Mouse (Mus musculus): ENCODE data around the gene Snf8. TPM values are rescaled to one million over a fixed set of nuclear protein-coding genes. Genes with fewer than 3 reads are reported as not detected.

The Snf8 gene
- polyA plus RNA-seq, 1 experiment from 2014 or later = 47.5 TPM

GRCm38 (mm10) chr11:96003969-96004792, 30.5 kb upstream of the Snf8 start:
- peak overlapping the region; percentile 72 for H3K4me3 ChIP-seq (ENCODE audit: low read depth, low read length)
- H3K27ac ChIP-seq (ENCODE audit: low read length) = peak overlapping the region; percentile 56
- H3K27me3 ChIP-seq (ENCODE audit: control insufficient read depth, insufficient read depth, low read depth, low read length) = peaks cover 46% of the 10 kb centered on the region
- peaks cover 26% of the 10 kb centered on the region for H3K4me1 ChIP-seq (ENCODE audit: control insufficient read depth, low read depth, low read length)
- H3K9me3 ChIP-seq (replicated peaks; ENCODE audit: control insufficient read depth, low read length) = no peaks in the 10 kb centered on the region
- peak; percentile 15; the same call in 1 of the 2 replicates for ATAC-seq (ENCODE audit: low read depth)
- no peaks in the 10 kb centered on the region for H3K36me3 ChIP-seq (ENCODE audit: control insufficient read depth, insufficient read depth)
- peak overlapping the region; percentile 93 for H3K4me2 ChIP-seq (ENCODE audit: low read depth, low read length)
- peak overlapping the region; percentile 69 for H3K9ac ChIP-seq (ENCODE audit: low read depth, low read length)
- 1% methylated on average over 29 of the region's 32 CpGs for WGBS (ENCODE audit: insufficient replicate concordance)

DNA sequence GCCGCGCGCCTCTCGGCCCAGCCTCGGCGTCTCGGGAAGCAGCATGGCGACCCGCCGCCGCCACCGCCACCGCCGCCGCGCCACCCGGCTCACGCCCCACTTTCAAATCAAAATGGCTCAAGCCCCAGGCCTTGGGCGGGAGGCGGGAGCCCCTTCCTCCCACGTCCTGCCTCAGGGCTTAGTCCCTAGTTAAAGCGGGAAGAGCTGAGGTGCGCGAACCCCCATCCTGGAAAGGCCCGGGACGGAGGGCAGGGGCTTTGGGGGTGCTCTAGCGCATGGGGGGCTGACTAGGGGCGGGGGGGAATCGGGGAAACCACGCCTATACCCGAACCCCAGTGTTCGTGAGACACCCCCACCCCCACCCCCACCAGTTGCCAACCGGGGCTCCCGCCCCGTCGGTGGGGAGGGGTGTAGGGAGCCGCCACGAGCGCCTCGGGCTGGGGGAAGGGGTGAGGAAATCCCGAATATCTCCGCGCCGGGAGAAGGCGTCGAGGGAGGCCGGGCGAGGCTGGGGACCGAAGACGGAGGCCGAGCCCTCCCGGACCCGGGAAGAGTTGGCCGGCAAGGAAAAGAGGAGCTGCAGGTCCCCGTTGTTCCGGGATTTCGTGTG, 29.8 kb upstream of the Snf8 start:
- H3K36me3 ChIP-seq (ENCODE audit: control insufficient read depth, insufficient read depth) = no peaks in the 10 kb centered on the region
- peak overlapping the region; percentile 69 for H3K9ac ChIP-seq (ENCODE audit: low read depth, low read length)
- peak overlapping the region; percentile 93 for H3K4me2 ChIP-seq (ENCODE audit: low read depth, low read length)
- H3K4me1 ChIP-seq (ENCODE audit: control insufficient read depth, low read depth, low read length) = peaks cover 26% of the 10 kb centered on the region
- H3K27me3 ChIP-seq (ENCODE audit: control insufficient read depth, insufficient read depth, low read depth, low read length) = peaks cover 46% of the 10 kb centered on the region
- under 1% methylated on average over 43 of the region's 57 CpGs for WGBS (ENCODE audit: insufficient replicate concordance)
- peak overlapping the region; percentile 72 for H3K4me3 ChIP-seq (ENCODE audit: low read depth, low read length)
- H3K9me3 ChIP-seq (replicated peaks; ENCODE audit: control insufficient read depth, low read length) = no peaks in the 10 kb centered on the region
- peak overlapping the region; percentile 56 for H3K27ac ChIP-seq (ENCODE audit: low read length)
- ATAC-seq (ENCODE audit: low read depth) = peak; percentile 60

- H3K9me3 ChIP-seq (replicated peaks; ENCODE audit: control insufficient read depth, low read length) = no peaks in the 10 kb centered on the region
- peak within 1 kb of the TSS; percentile 93 for H3K4me2 ChIP-seq (ENCODE audit: low read depth, low read length)
- H3K9ac ChIP-seq (ENCODE audit: low read depth, low read length) = peak within 1 kb of the TSS; percentile 69
- ATAC-seq (ENCODE audit: low read depth) = peak; percentile 49; the same call in 1 of the 2 replicates
- H3K27ac ChIP-seq (ENCODE audit: low read length) = peak within 1 kb of the TSS; percentile 56
- H3K4me1 ChIP-seq (ENCODE audit: control insufficient read depth, low read depth, low read length) = peaks cover 26% of the 10 kb centered on the region
- H3K4me3 ChIP-seq (ENCODE audit: low read depth, low read length) = peak within 1 kb of the TSS; percentile 72
- under 1% methylated on average over 69 of the region's 74 CpGs for WGBS (ENCODE audit: insufficient replicate concordance)
- H3K27me3 ChIP-seq (ENCODE audit: control insufficient read depth, insufficient read depth, low read depth, low read length) = peaks cover 46% of the 10 kb centered on the region
- no peaks in the 10 kb centered on the region for H3K36me3 ChIP-seq (ENCODE audit: control insufficient read depth, insufficient read depth)
These were observed 29.0 kb upstream of the Snf8 start, which contains the start of gene Igf2bp1 for GRCm38 (mm10) chr11:96005403-96006271. TSS of gene Igf2bp1 (minus strand) at chr11:96005940.

DNA sequence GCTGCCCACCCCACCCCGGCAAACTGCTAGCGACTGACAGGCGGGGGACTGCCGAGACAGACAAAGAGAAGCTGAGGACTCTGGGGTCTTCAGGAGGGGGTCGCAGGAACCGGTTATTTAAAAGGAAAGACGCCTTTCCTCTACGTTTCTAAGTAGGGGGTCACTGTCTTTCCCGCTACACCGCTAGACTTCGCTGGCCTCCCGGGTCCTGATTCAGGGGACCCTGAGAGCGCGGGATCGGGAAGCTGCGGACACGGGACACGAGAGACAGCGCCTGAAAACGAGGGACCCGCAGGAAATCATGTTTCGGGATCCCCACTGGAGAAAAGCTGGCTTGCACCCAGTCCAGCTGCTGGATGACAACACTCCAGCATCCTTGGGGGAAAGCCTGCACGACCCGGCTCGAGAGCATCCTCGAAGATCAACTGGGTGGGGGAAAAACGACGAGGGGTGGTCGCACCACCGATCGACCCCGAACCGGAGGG, 28.3 kb upstream of the Snf8 start:
- Histone ChIP-seq H3K9me3 (replicated peaks; ENCODE audit: control insufficient read depth, low read length) (no peaks in the 10 kb centered on the region), H3K4me2 (ENCODE audit: low read depth, low read length) (peak overlapping the region; percentile 93), H3K27me3 (ENCODE audit: control insufficient read depth, insufficient read depth, low read depth, low read length) (peaks cover 48% of the 10 kb centered on the region), H3K36me3 (ENCODE audit: control insufficient read depth, insufficient read depth) (no peaks in the 10 kb centered on the region), H3K9ac (ENCODE audit: low read depth, low read length) (peak overlapping the region; percentile 69; the same call in 1 of the 2 replicates), H3K4me1 (ENCODE audit: control insufficient read depth, low read depth, low read length) (peaks cover 26% of the 10 kb centered on the region), H3K27ac (ENCODE audit: low read length) (no peak overlapping the region), H3K4me3 (ENCODE audit: low read depth, low read length) (peak overlapping the region; percentile 72)
- WGBS (ENCODE audit: insufficient replicate concordance) = under 1% methylated on average over 33 of the region's 33 CpGs
- 0 out of 2 replicates have a peak, but pooled peaks have one; percentile 11 for ATAC-seq (ENCODE audit: low read depth)

- H3K9me3 ChIP-seq (replicated peaks; ENCODE audit: control insufficient read depth, low read length) = no peaks in the 10 kb centered on the region
- ATAC-seq (ENCODE audit: low read depth) = peak; percentile 30; the same call in 1 of the 2 replicates
- peak overlapping the region; percentile 48; the same call in 1 of the 2 replicates for H3K9ac ChIP-seq (ENCODE audit: low read depth, low read length)
- H3K4me1 ChIP-seq (ENCODE audit: control insufficient read depth, low read depth, low read length) = peaks cover 24% of the 10 kb centered on the region
- H3K36me3 ChIP-seq (ENCODE audit: control insufficient read depth, insufficient read depth) = no peaks in the 10 kb centered on the region
- WGBS (ENCODE audit: insufficient replicate concordance) = under 1% methylated on average over 64 of the region's 67 CpGs
- peaks cover 48% of the 10 kb centered on the region for H3K27me3 ChIP-seq (ENCODE audit: control insufficient read depth, insufficient read depth, low read depth, low read length)
- no peak overlapping the region for H3K27ac ChIP-seq (ENCODE audit: low read length)
- H3K4me2 ChIP-seq (ENCODE audit: low read depth, low read length) = peak overlapping the region; percentile 93
- H3K4me3 ChIP-seq (ENCODE audit: low read depth, low read length) = peak overlapping the region; percentile 72
These were observed 27.7 kb upstream of the Snf8 start for GRCm38 (mm10) chr11:96006852-96007515.

GRCm38 (mm10) chr11:96007516-96008235, 27.0 kb upstream of the Snf8 start:
- ATAC-seq (ENCODE audit: low read depth) = no peak
- WGBS (ENCODE audit: insufficient replicate concordance) = under 1% methylated on average over 33 of the region's 33 CpGs
- Histone ChIP-seq H3K27me3 (ENCODE audit: control insufficient read depth, insufficient read depth, low read depth, low read length) (peaks cover 48% of the 10 kb centered on the region), H3K9me3 (replicated peaks; ENCODE audit: control insufficient read depth, low read length) (no peaks in the 10 kb centered on the region), H3K9ac (ENCODE audit: low read depth, low read length) (peak overlapping the region; percentile 48; the same call in 1 of the 2 replicates), H3K4me3 (ENCODE audit: low read depth, low read length) (peak overlapping the region; percentile 72), H3K4me1 (ENCODE audit: control insufficient read depth, low read depth, low read length) (peaks cover 23% of the 10 kb centered on the region), H3K4me2 (ENCODE audit: low read depth, low read length) (peak overlapping the region; percentile 93), H3K27ac (ENCODE audit: low read length) (no peak overlapping the region), H3K36me3 (ENCODE audit: control insufficient read depth, insufficient read depth) (no peaks in the 10 kb centered on the region)

DNA sequence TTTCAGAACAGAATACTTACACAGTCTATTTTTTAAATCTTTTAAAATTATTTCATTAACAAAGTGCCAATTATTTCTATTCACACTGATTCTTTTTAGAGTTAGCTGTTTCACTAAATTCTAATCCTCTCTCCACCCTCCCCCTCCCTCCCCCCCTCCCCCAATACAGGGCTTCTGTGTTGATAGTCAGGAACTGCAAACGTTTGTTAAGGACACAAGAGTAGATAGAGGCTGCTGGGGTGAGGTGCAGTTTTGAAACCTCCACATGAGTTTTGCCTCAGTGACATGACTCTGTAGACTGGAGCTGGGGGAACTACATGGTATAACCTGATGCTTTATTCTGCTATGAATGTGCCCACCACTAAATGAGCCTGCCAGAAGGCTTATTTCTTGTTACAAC, 25.9 kb upstream of the Snf8 start:
- no peaks in the 10 kb centered on the region for H3K9me3 ChIP-seq (replicated peaks; ENCODE audit: control insufficient read depth, low read length)
- peaks cover 51% of the 10 kb centered on the region for H3K27me3 ChIP-seq (ENCODE audit: control insufficient read depth, insufficient read depth, low read depth, low read length)
- H3K4me2 ChIP-seq (ENCODE audit: low read depth, low read length) = no peak overlapping the region
- H3K36me3 ChIP-seq (ENCODE audit: control insufficient read depth, insufficient read depth) = no peaks in the 10 kb centered on the region
- H3K4me1 ChIP-seq (ENCODE audit: control insufficient read depth, low read depth, low read length) = peaks cover 18% of the 10 kb centered on the region
- no peak overlapping the region for H3K27ac ChIP-seq (ENCODE audit: low read length)
- no peak overlapping the region for H3K9ac ChIP-seq (ENCODE audit: low read depth, low read length)
- WGBS (ENCODE audit: insufficient replicate concordance) = 5% methylated on average over 1 of the region's 1 CpGs
- no peak overlapping the region for H3K4me3 ChIP-seq (ENCODE audit: low read depth, low read length)
- ATAC-seq (ENCODE audit: low read depth) = no peak
